Mouse (Mus musculus) heart, adult 11 months (tissue): ENCODE results near the gene Srd5a1.
A peak's percentile ranks its signal among the peaks of the same experiment; 100 is the strongest.

Source experiments
- DNase-seq: peaks from one replicate; pipeline ENCODE4 v3.0.0; 2022

Gene Srd5a1

DNA sequence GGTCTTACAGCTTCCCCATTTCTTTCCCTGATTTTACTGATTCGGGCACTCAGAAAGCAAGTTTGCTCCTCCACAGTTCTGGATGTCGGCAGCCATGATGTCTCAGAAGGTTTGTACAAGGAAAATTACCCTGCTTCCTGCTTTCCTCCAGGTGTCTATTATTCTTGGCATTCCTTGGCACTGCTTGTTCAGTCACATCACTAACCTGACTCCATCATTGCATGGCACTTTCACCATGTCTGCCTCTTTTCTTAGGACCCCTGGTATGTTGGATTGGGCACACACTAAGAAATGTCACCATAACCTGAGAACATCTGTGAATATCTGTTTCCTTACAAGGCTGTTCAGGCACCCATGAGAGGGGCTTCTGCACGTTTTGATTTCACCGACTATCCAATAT lies 75.2 kb downstream of the Srd5a1 start:
- DNase-seq = no peak

DNA sequence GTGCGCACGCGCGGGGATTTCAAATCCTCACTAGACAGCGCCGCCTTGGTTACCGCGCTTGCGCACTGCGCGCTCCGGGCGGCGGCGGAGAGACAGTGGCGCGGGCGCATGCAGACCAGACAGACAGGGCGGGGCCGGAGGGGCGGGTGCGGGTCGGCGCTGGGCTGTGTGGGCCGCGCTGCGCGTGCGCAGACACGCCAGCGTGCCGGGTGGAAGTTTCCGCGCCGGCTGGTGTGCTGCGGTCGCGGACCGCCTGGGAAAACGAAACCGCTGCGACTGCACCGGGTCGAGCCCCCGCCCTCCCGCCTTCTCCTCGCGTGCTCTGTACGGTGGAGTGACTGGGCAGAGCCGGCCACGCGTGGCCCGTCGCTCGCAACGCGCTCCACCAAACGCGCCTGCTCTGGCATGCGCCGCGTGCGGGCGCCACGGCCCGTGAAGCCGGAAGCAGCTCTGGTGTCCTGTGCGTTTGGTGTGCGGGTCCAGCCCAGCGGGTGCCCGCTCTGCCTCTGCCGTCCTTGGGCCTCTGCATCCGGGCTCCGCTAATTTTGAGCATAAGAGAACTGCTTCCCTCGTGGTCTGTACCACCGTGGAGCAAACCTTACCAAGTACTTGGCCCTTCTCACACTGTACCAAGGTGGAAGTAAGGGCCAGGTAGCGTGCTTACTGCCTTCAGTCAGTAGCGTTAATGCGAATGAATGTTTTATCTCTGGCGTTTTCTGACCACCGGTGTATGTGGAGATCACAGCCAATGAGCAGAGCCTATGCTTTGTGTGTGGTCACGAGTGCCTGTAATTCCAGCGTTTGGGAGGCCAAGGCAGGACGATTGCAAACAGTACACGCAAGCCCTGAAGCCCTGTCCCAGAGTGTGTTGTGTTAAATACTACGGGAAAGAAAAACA lies 76.3 kb downstream of the Srd5a1 start:
- peak; percentile 100 for DNase-seq

- no peak for DNase-seq
Measured at GRCm38 (mm10) chr13:69534334-69534653, 76.9 kb downstream of the Srd5a1 start, which contains the start of gene Tent4a. Gene Tent4a, minus strand, starts transcription at chr13:69534617.

GRCm38 (mm10) chr13:69533405-69534333 lies 77.6 kb downstream of the Srd5a1 start, which contains the start of gene Nsun2:
Gene Nsun2, plus strand, starts transcription at chr13:69533746.
- peak; percentile 95 for DNase-seq

- no peak for DNase-seq
Measured at GRCm38 (mm10) chr13:69532893-69533404, 78.3 kb downstream of the Srd5a1 start.

DNA sequence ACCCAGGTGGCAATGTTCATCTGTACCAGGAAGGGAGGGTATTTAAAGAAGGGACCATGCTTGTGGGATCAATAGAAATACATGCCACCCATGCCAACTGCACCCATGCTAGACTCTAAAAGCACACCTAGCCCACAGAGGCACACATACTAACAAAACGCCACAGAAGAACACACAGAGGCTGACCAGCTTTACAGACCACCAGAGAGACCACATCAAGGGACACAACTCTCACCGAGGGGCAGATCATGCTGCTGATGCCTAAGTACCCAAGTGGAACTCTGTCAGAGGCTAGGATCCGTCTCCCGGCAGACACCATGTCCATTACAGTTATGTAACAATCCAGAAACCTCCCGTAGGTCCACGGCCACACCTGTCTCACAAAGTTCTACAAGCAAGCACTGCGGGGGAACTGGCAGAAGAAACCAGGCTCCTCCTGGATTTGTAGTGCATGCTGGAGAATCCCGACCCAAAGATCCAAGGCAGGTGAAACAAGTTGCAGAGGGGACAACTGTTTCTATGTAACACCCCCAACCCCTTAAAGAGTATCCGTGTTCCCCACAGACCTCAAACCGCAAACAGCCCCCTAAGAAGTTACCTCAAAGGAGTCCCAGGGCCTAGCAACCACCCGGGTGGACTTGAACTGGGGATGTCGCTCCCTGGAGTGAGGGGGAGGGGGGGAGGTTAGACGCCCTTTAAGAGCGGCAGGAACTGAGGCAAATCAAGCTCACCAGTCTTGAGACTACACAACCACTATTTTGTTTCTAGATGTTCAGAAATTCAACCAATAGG lies 78.9 kb downstream of the Srd5a1 start:
- DNase-seq = no peak

DNA sequence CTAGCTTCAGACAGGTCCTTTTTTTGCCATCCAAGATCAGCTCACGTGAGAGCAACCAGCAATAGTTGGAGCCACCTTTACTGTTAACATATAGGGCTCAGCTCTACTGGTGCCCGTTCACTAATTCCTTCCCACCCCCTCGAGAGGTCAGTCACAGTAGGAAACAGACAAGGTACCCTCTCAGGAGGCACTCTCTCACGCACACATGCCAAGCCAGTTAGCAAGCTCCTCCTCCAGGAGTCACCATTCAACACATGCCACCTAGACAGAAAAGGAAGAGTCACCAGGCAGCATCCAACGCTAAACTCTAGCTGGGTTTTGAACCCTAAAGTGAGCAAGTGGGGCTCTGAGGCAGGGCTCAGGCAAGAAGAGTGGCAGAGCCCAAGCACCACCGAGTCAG lies 79.8 kb downstream of the Srd5a1 start:
- DNase-seq = no peak

DNA sequence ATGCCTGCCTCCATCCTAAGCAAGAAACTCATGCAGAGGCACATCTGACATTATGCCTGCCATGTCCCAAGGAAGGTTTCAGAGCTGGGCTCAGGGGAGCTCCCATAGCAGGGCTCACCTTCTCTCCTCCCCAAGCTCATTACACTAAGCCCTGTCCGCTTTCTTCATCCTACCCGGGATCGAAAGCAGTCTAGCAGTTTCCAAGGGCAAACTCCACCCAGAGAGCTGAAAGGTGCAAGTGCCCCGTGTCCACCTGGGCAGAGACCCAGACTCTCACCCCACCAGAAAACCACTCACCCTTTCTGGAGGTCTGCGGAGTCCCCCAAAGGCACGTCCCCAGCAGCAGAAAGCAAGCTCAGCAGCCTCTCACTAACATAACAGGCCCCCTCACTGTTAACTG lies 80.3 kb downstream of the Srd5a1 start:
- DNase-seq = no peak

DNA sequence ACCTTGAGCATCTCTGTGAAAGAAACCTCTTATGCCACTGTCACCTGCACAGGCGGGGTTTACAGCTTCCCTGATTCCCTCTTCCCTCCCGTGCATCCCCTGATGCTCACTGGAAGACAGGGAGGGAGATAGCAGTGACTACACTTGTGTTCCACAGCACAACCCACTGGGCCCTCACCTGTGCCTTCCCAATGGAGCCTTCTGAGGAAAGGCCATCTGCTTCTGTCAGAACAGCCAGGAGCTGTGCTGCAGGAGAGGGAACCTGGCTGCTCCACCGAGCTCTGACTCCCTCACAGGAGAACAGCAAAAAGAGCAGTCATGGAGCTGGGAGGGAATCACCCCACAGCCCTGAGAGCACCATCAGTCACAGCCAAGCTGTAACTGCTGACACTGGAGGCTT lies 81.1 kb downstream of the Srd5a1 start:
- DNase-seq = no peak

DNA sequence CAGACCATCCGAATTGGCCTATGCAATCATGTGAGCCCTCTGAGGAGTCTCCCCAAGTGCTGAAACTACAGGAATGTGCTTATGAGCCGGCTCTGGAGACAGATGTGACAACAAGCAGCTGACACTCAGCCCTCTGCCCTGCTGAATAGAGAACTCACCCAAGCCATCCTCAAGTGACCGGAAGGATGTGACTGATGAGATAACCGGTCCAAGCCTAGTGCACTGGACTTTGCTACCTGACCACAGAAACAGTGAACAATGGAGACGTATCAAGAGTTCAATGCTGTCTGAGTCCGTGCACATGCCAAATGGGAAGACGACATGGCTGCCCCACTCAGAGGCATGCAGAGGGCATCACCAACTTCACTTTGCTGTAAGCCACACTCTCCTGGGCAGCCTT lies 82.7 kb downstream of the Srd5a1 start:
- peak; percentile 88 for DNase-seq

DNA sequence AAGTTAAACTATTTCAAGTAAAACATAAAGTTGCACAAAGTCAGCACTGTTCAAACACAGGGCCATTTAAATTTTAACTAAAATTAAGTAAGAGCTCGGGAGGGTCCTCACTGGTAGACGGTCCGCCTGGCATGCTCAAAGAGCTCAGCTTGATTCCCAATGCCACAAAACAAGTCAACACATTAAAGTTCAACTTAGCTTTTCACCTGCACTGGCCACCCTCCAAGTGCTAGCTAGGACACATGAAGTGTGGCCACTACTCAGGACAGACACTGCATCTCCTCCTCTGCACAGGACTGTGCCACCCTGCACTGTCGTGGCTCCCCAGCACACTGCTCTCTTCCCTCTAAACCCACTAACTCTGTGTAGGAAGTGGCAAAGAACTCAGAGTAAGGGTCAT lies 85.4 kb downstream of the Srd5a1 start:
- DNase-seq = peak; percentile 83

- no peak for DNase-seq
Measured at GRCm38 (mm10) chr13:69524158-69524530, 87.1 kb downstream of the Srd5a1 start.
